Mouse (Mus musculus) stomach, postnatal 0 days (tissue): ENCODE data around the gene Ybx2.

ENCODE experiments used
- CTCF ChIP-seq: IDR thresholded peaks from 2 replicates; pipeline ENCODE4 v1.5.1; 2016; ENCODE audit warnings: antibody characterized with exemption, low read depth, mild to moderate bottlenecking, moderate library complexity
- EP300 ChIP-seq: optimal IDR thresholded peaks from 2 replicates; pipeline ENCODE3; 2016; ENCODE audit warnings: antibody characterized with exemption

DNA sequence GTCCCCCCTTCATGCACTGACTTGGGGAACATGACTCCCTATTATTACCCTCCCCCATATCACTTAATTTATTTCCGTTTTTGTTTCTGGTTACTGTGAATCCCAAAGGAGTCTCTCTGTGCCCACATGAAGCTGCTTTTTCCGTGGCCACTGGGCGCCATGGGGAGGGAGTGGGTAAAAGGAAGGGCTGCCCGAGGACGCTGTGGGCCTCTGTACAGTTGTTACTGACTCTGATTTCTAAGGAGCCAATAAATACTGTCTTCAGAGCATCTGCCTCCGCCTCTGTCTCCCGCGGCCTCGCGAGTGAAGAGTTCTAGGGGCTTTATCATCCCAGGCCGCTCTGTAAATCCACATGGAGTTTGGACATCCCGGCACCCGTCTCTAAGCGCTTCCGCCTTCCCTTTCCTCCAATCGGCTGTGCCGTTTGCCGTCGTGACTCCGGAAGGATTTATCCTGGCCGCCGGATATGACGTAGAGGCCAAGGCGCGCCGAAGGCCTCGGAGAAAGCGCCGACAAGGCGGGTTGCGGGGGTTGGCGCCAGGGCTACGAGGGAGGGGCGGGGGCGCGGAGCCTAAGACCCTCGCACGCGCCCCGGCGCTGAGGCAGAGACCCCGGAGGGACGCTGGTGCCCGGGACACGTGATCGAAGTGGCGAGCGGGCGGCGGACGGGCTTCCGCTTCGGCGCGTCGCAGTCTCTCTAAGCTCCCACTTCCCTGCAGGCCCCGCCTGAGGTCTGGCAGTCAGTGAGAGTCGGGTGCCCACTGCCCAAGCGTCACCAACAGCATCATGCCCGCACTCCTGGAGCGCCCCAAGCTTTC is 21.8 kb upstream of the Ybx2 start, which contains the start of gene Gps2:
- no peak for TF ChIP-seq EP300
- TF ChIP-seq CTCF, result no peak
